Mouse (Mus musculus): ENCODE results near the gene Ksr1.

Ksr1 gene

DNA sequence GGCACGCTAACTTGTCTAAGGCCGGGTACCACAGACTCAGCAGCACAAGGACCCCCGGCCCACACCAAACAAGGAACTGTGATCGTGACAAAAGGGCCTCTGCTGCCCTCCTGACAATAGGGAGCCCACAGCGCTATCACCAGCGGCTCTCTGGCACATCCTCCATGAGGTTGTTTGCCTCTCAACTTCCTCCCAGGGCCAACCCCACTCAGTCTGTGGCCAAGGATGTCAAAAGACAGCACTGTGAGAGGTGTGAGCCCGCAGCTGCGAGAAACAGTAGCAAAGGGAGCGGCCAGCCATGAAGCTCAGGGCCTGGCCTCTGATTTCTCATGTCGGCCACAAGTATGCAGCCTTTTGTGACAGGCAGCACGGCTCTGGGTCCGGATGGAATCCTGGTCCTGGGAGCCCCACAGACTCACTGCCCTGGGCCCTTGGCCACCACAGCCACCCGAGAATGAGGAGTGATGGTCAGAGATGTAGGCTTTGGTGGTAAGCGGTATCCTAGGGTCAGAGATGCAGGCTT lies 104.2 kb downstream of the Ksr1 start:
- peak; percentile 51 for DNase-seq

DNA sequence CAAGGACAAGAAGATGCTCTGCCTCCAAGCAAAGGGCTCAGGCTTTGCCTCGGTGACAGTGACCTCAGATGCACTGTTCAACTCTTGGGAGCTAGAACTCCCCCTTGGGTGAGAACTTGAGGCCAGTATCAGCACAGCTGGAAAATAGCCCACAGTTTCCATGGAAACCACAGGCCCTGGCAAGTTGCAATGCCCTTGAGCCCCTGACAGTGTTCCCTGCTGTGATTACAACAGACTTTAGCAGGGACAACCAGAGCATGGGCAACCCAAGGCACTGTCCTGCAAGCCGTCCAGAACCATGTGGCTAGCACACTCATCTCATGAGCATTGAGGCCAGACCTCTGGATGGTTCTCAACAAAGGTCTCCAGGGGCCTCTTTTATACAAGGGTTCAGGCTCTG lies 106.7 kb downstream of the Ksr1 start:
- peak; percentile 57 for DNase-seq

DNA sequence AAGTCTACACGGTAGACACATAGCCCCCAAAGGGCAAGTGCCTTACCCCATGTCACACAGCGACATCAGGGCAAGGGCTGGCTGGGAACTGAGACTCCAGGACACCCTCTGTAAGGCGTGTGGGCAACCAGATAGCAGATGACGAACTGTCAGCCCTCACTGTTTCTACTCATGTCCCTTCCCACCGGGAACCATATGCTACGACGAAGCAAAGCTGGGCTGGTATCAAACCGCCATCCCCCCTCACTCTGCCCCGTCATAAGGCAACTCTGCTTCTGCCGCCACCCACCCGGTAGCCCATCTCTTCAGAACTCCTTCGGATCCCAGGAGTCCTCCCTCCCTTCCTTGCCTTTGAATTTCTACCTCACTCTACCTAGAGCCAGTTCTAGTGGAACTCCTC lies 108.7 kb downstream of the Ksr1 start:
- no peak for DNase-seq

DNA sequence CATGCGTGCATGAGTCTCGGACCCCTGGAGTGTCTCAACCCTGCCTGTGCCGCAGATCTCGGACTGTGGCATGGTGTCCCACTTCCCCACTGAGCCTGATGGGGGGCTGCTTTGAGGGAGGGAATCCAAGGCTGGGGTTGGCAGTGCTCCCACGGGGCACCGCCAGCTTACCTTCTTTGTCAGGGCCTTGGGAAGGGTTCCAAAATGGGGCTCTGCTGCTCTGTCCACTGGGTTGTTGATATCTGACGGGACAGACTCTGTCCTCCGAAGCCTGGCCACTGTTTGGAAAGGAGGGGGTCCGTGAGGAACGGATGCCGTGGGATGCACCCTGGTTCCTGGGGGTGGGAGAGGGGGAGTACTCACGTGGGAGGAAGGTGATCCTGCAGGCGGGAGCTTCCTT lies 109.9 kb downstream of the Ksr1 start:
- DNase-seq, result no peak

DNA sequence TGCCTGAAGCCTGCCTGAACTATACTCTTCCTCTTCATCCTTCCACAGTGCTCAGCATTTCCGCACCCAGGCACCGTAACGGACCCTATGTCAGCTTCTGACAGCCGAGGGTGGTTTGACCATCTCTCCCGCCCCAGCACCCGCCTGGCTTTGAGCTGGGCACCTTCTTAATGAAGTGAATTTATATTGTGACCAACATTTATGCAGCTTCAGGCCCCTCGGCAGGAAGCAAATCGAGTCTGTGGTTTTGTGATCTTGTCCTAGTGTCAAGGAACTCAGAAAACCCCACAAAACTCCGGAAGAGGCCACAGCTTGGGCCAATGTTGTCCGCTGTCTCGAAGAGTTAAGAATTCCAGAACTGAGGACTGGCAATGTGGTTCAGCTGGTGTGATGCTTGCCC lies 112.6 kb downstream of the Ksr1 start:
- no peak for DNase-seq

DNA sequence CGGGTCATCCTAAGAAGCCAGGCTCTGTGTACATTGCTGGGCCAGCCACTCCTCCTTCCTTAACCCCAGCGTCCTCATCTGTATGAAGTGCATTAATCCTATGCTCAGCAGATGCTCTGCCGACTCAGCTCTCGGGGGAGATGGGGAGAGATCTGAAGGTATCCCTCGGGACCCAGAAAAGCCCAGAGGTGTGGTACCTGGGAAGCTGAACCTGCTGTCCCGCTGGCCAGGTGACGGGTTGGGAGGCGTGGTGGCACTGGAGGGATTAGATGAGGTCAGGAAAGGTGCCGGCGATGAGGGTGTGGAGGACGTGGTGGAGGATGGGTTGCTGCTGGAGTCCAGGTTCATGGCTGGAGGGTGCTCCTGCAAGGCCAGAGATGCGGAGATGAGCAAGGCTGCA lies 113.2 kb downstream of the Ksr1 start:
- DNase-seq, result no peak

DNA sequence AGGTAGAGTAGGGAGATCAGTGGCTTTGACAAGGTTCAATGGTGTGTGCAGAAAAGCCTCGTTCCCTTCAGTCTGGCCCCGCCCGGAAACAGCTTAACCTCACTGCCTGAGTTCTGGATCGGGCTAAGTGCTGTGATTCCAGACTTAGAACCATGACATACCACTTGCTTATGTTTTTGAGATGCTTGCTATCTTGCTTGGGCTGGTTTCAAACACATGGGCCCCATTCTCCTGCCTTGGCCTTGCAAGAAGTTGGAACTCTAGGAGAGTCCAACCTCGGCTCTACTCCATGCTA lies 114.8 kb downstream of the Ksr1 start:
- no peak for DNase-seq

DNA sequence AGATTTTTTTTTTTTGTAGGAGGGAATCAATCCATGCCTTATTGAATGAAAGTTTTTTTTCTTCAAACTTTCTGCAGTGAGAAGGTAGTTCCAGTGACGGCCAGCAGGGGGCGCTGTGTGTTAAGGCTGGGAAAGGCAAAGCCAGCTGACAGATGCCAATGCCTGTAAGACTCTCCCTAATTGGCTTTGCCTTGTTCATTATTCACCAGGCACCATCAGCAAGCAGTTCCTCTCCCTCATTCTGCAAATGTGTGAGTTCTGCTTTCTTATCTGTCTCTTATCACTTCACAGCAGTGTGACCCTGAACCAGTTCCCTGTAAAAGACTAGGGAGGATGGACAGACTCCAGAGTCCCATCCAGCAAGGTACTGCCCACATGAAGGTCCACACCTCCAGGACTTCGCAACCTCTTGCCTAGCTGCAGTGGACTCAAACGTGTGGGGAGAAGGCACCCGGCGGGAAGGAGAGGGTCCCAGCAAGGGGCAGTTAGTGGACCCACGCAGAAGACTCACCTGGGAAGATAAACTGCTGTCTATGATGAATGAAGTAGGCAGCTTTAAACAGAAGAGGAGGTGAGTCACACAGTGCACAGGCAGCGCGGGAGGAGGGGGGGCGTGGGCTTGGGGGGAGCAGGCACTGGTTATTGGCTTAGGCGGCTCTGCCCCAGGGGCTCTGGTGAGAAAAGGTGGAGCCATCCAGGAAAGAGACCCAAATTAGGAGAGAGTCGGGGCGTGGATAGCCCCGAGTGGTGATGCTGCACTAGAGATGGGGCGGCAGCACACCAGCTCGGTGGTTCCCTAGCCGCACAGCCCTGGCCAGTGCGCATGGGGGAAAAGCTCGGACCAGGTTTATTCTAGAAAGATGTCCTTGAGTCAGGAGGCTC lies 115.4 kb downstream of the Ksr1 start:
- DNase-seq, result peak; percentile 90

DNA sequence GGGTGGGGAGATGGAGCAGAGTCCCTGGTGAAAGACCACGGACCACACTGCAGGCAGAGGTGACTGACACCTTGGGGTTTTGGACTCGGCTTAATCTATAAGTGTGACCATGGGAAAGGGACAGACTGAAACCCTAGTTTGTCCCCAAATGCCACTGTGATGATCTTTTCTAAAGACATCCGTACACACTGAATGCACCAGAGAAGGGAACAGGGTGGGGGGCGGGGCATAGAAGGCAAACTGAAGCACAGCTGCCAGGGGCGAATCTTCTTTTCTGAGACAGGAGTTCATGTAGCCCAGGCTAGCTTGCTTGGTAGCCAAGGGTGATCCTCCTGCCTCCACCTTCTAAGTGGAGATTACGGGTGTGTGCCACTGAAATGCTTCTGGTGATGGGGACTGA lies 122.5 kb downstream of the Ksr1 start:
- DNase-seq, result no peak

DNA sequence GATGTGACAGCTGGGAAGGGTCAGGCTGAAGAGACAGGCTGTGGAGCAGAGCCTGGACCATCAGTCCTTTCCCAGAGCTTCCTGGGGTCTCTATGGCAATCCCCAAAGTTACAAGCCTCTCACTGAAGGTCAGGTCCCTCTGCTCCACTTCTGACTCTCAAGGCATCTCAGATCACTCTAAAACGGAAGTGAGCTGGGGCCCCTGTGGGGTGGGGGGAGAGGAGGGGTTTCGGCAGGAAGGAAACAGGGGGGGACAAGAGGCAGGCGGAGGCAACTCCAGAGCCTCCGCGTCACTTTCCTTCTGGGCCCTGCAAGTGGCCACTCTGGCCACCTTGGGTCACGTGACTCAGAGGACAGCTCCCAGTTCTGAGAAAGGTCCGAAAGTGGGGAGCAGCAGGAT lies 122.9 kb downstream of the Ksr1 start:
- peak; percentile 62 for DNase-seq

- DNase-seq, result no peak
These were observed 123.4 kb downstream of the Ksr1 start for GRCm38 (mm10) chr11:79022836-79023235.

DNA sequence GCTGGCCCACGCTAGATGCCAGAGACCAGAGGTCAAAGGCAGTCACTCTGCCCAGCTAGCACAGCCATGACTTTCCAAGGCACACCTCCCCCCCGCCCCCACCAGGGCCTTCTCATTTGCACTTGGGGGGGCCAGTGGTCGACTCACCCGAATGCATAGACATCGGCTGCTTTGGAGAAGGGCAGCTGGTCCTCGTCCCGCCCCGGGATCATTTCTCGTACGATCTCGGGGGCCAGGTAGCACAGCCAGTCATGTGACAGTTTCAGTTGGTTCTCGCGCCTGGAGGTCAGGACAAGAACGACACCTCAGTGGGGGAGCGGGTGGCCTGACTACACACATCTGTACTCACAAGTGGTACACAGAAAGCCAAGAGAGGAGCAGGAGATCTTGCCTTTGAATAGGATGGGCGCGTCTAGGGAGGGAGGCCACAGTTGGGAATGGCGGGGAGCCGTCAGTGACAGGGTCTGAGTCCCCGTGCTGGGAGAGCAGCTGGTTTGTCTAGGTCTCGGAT lies 125.6 kb downstream of the Ksr1 start:
- DNase-seq, result no peak

- peak; percentile 70 for DNase-seq
These were observed 126.2 kb downstream of the Ksr1 start for GRCm38 (mm10) chr11:79019839-79020534.

- peak; percentile 90 for DNase-seq
These were observed 127.1 kb downstream of the Ksr1 start for GRCm38 (mm10) chr11:79018954-79019704.

DNA sequence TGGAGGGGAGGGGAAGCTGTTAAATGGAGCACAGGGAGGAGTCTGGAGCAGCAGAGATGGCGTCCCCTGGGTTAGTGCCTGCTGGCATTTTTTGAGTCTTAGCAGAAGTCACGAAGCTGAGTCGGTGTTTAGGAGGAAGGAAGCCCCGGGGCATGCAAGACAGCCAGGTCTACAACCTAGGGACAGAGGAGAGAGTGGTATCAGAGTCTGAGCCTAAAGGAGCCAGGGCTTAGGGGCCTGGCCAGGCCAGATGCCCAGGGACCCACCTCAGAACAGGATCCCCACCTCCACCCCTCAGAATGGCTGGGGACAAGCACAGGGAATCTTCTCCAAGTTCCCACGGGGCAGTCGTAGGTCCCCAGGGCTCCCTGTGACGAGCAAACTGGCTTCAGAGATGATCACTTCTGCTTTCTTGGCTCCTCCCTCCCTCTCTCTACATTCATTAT lies 129.0 kb downstream of the Ksr1 start:
- DNase-seq, result no peak

DNA sequence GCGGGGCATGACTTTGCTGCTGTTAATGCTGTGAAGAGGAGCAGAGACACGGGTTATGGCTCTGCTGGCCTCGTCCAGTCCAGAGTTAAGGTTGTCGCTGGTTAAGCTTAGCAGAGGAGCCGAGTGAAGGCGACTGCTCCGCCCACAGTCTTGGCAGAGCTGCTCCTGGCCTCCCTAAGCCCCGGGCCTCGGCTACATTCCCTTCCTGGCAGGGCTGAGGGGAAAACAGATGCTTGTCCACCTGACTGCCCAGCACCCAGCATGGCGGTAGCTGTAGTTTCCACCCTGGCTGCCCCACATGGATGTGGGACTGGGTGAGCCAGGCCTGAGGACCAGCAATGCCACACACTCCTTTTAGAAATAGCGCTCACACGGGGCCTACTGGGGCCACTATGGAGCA lies 130.0 kb downstream of the Ksr1 start:
- no peak for DNase-seq

DNA sequence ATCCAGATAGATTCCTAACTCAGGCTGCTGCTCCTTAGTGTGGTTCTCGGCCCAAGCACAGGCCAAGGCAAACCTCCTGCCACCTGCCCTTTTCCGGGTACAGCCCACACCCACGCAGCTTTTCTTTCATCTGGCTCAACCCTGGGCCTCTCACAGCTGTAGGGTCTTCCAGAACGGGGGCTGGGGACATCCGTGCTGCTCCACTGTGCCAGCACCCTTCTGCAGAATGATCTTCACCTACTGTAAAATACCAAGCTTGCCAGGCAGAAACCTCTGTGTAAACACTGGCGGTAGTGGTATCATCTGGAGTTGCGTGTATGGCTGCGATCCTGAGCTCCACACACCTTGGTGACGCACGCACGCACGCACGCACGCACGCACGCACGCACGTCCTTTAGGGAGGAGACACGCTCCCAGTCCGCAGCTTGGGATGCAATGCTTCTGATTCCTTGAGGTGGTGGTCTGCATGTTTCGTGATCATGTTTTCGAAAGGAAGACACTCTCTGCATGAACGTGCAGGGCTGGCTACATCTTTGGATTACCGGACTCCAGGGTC lies 130.5 kb downstream of the Ksr1 start:
- no peak for DNase-seq

GRCm38 (mm10) chr11:79014602-79015325 lies 131.4 kb downstream of the Ksr1 start:
- no peak for DNase-seq

- DNase-seq, result no peak
These were observed 132.4 kb downstream of the Ksr1 start for GRCm38 (mm10) chr11:79013806-79014205.

- DNase-seq, result no peak
These were observed 133.2 kb downstream of the Ksr1 start for GRCm38 (mm10) chr11:79013056-79013455.

DNA sequence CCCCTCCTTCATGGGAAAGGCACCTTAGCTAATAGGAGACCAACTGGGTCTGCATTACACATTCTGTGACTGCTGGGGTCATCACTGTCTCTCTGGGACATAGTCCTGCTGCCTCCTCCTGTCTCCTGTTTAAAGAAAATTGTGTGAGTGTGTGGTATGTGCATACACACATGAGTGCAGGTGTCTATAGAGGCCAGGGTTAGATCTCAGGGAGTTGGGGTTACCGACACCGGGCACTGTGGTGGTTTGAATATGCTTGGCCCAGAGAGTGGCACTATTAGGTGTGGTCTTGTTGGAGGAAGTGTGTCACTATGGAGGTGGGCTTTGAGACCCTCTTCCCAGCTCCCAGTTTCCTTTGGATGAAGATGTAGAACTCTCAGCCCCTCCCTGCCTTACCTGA lies 133.7 kb downstream of the Ksr1 start:
- no peak for DNase-seq

DNA sequence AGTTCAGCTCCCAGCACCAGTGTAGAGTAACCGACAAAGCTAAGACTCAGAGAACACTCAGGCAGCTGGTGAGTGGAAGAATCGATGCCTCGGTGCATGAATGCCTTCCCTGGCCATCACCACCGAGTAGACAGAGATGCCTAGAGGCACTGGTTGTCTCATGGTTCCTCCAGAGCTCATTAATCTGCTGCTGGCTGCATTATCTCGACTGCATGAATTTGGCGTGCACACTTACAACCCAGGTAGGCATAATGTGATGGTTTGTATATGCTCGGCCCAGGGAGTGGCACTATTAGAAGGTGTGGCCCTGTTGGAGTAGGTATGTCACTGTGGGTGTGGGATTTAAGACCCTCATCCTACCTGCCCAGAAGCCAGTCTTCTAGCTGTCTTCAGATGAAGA lies 137.3 kb downstream of the Ksr1 start:
- DNase-seq, result no peak

Measured in lung, postnatal 36 days (tissue).